Mouse (Mus musculus) hematopoietic multipotent progenitor cell, adult 10-12 weeks (in vitro differentiated cells): ENCODE measurements around the gene Epdr1. TPM values are rescaled to one million over a fixed set of nuclear protein-coding genes. Genes with fewer than 3 reads are reported as not detected.

Source experiments
- polyA plus RNA-seq: library from polyadenylated mRNA; stranded (reverse); fragments of >175 nt; gene quantifications from 2 replicates; pipeline ENCODE4 v1.2.3, GENCODE M21; 2012; ENCODE audit warnings: low replicate concordance

The Epdr1 gene
- polyA plus RNA-seq: 2.1 and 2.9 TPM in 2 replicates

DNA sequence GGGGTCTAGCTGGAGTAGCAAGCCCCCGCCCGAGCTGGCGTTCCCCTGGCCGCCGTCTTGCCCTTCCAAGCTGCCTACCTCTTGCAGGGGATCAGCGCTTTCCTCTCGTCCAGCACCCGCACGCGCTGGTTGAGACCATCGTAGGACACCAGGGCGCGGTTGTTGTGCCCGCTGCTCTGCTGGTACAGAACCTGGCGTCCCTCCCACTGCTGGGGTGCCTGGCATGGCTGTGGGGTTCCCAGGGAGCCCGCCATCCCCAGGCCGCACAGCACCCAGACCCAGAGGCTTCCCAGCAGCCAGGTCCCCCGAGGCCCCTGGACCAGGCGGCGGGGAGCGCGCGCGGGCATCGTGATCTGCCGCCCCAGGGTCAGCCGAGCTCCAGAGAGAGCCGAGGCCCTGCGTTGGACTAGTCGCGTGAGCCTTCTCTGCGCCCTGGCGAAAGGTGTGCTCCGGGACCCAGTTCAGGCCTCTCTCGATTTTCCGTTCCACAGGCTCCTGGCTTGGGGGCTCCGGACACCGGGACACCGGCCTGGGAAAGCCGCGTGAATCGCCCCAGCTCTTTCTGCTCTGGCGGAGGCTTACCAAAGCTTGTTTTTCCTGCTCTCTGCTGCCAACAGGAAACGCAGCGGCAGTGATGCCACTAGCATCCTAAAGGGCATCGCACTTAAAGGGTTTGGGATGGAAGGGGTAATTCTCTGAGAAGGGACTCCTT, at the start of gene Epdr1:
Gene Epdr1 (minus strand): TSS at position 712 of the 712 bp plus-strand sequence.

DNA sequence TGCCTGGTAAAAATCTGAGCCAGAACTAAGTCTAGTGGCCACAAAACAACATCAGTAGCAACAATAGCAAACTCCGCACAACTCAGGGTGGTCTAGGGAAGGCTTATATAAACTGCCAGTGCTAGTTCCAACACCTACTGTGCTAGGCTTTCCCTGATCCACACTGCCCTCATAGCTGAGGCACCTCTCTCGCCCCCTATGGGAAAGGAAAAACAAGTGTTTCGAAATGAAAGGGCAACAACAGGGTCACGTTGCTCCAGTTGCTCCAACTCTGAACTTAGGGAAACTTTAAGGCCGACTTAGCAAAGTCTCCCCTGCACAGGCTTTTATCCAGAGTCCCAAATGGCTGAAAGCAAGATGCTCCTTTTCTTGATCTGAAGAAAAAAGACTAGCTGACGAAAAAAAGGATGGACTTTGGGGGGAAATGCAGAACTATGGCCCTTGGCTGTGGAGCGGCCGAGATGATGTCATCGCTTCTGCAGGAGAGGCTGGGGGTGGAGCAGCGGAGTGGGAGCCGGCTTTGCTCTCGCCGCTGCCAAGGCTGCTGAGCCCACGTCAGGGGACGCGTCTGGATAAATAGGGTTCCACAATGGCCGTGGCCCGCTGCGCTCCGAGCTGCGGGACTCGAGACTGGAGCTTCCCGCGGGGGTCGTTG, 3.0 kb upstream of the Epdr1 start, which contains the start of gene Sfrp4:
Gene Sfrp4 (plus strand): TSS at position 532 of the 655 bp plus-strand sequence.

Other genes with a start within 250 kb of the Epdr1 start
- gene Stard3nl, start 224.1 kb downstream of the Epdr1 start, polyA plus RNA-seq: 3.6 and 3.8 TPM in 2 replicates
- gene Sfrp4, start 3.2 kb upstream of the Epdr1 start, polyA plus RNA-seq: 0.21 and 0.81 TPM in 2 replicates
- not detected in 2 replicates for gene Nme8, start 77.9 kb upstream of the Epdr1 start, polyA plus RNA-seq
- gene Gpr141, start 204.3 kb upstream of the Epdr1 start, polyA plus RNA-seq: 0.24 and 1.5 TPM in 2 replicates